Mouse (Mus musculus): Measurements from ENCODE around the gene Hivep1. TPM values are rescaled to one million over a fixed set of nuclear protein-coding genes. Genes with fewer than 3 reads are reported as not detected.

The Hivep1 gene
- total RNA-seq, 2 experiments from 2014 or later, result 23.8 to 25.9 TPM

GRCm38 (mm10) chr13:42075546-42075945 lies 23.7 kb downstream of the Hivep1 start:
- DNase-seq, result no peak

GRCm38 (mm10) chr13:42076751-42077302 lies 25.0 kb downstream of the Hivep1 start:
- no peak for DNase-seq

GRCm38 (mm10) chr13:42077629-42078028 lies 25.8 kb downstream of the Hivep1 start:
- DNase-seq, result no peak

- DNase-seq, result no peak
Measured at GRCm38 (mm10) chr13:42080131-42080916, 28.5 kb downstream of the Hivep1 start.

GRCm38 (mm10) chr13:42088339-42088738 lies 36.5 kb downstream of the Hivep1 start:
- DNase-seq, result no peak

- no peak for DNase-seq
Measured at GRCm38 (mm10) chr13:42089025-42089424, 37.2 kb downstream of the Hivep1 start.

- DNase-seq, result peak in 1 of 2 experiments; percentile 38
Measured at GRCm38 (mm10) chr13:42090751-42091150, 38.9 kb downstream of the Hivep1 start.

GRCm38 (mm10) chr13:42092392-42093139 lies 40.7 kb downstream of the Hivep1 start:
- DNase-seq, result no peak

- no peak for DNase-seq
Measured at GRCm38 (mm10) chr13:42093268-42094042, 41.6 kb downstream of the Hivep1 start.

- DNase-seq, result peak in 1 of 2 experiments; percentile 17
Measured at GRCm38 (mm10) chr13:42095826-42096515, 44.1 kb downstream of the Hivep1 start.

- DNase-seq, result no peak
Measured at GRCm38 (mm10) chr13:42097109-42097508, 45.3 kb downstream of the Hivep1 start.

- no peak for DNase-seq
Measured at GRCm38 (mm10) chr13:42098522-42098921, 46.7 kb downstream of the Hivep1 start.

- no peak for DNase-seq
Measured at GRCm38 (mm10) chr13:42099523-42099922, 47.7 kb downstream of the Hivep1 start.

GRCm38 (mm10) chr13:42101440-42102190 lies 49.8 kb downstream of the Hivep1 start:
- DNase-seq, result peak; percentile 53 to 54

GRCm38 (mm10) chr13:42102980-42103379 lies 51.2 kb downstream of the Hivep1 start:
- DNase-seq, result peak; percentile 81 to 87

GRCm38 (mm10) chr13:42103486-42104166 lies 51.8 kb downstream of the Hivep1 start:
- DNase-seq, result peak in 1 of 2 experiments; percentile 48

GRCm38 (mm10) chr13:42104371-42104770 lies 52.5 kb downstream of the Hivep1 start:
- DNase-seq, result no peak

- DNase-seq, result peak in 1 of 2 experiments; percentile 40
Measured at GRCm38 (mm10) chr13:42108483-42109215, 56.8 kb downstream of the Hivep1 start.

GRCm38 (mm10) chr13:42110416-42110815 lies 58.6 kb downstream of the Hivep1 start:
- DNase-seq, result no peak

Data from heart, adult 18-20 months (tissue).